Mouse (Mus musculus): Measurements from ENCODE around the gene Smoc1. TPM values are rescaled to one million over a fixed set of nuclear protein-coding genes. Genes with fewer than 3 reads are reported as not detected.

The Smoc1 gene
- polyA plus RNA-seq, 1 experiment from 2014 or later, result 14.7 TPM

DNA sequence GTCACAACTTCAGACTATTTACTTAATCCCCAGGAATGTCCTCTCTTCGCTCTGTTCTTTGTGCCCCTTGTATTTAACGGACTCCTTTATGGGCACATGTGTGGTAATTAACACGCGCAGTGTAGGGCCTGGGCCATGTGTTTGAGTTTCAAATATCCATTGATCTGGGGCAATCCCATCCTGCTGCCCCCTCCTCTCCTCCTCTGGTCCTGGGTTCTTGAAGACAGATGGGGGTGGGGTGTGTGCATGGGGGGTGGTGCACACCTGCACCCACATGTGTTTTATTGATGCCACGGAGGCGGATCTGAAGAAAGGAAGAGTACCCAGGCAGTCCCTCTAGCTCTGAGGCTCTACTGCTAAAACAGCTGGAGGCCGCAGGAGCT, 114.7 kb downstream of the Smoc1 start:
- WGBS, result 16% methylated on average over 7 of the region's 7 CpGs
- no peak overlapping the region for H3K27ac ChIP-seq
- H3K9ac ChIP-seq, result no peak overlapping the region
- H3K4me3 ChIP-seq, result no peak overlapping the region
- ATAC-seq (ENCODE audit: low FRiP score, low read depth), result peak; percentile 23
- no peaks in the 10 kb centered on the region for H3K9me3 ChIP-seq
- H3K4me2 ChIP-seq (replicated peaks), result no peak overlapping the region
- H3K27me3 ChIP-seq (replicated peaks), result no peaks in the 10 kb centered on the region
- H3K4me1 ChIP-seq, result peaks cover 16% of the 10 kb centered on the region
- H3K36me3 ChIP-seq, result no peaks in the 10 kb centered on the region

DNA sequence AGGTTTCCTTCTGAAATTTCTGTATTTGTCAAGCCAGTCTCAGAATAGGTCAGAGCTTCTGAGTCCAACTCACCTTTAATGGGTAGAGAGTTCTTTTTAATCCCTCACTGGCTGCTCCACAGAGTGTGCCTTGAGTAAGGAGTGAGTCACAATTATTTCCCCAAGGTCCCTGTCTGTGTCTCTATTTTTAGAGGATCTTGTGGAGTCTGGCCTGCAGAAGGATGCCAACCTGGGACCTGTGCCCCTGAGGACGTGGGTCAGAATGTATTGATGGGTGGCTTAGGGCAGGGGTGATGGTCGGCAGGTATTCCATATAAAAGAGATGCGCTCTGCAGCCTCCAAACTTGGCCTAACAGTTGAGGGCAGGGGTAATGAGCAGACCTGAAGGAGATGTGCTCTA, 115.6 kb downstream of the Smoc1 start:
- H3K27me3 ChIP-seq (replicated peaks), result no peaks in the 10 kb centered on the region

DNA sequence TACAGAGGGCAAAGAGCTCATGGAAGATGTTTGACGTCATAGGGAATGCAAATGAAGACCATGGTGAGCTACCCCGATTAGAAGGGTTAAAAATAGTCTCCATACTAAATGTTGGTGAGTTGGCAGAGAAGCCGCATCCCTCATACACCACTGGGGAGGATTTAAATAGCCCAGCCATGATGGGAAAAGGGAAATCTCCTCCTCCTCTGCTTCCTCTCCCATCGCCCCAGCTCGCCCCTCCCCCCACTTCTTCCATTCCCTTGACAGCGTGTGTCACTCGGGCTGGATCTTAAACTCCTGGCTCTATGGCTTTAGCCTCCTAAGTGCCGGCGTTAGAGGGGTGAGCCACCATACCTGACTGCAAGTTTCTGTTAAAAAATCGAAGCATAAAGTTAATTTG, 117.6 kb downstream of the Smoc1 start:
- 61% methylated on average over 10 of the region's 10 CpGs for WGBS
- Histone ChIP-seq H3K9me3 (no peaks in the 10 kb centered on the region), H3K4me3 (no peak overlapping the region), H3K27ac (no peak overlapping the region), H3K4me1 (peaks cover 21% of the 10 kb centered on the region), H3K9ac (no peak overlapping the region), H3K4me2 (replicated peaks) (no peak overlapping the region), H3K27me3 (replicated peaks) (no peaks in the 10 kb centered on the region), H3K36me3 (no peaks in the 10 kb centered on the region)
- ATAC-seq (ENCODE audit: low FRiP score, low read depth), result no peak

More for the DNA sequence above, 115.6 kb downstream of the Smoc1 start:
- H3K4me1 ChIP-seq, result peaks cover 21% of the 10 kb centered on the region
- no peak overlapping the region for H3K27ac ChIP-seq
- H3K4me3 ChIP-seq, result no peak overlapping the region
- no peak overlapping the region for H3K9ac ChIP-seq
- no peak for ATAC-seq (ENCODE audit: low FRiP score, low read depth)
- no peaks in the 10 kb centered on the region for H3K36me3 ChIP-seq
- 90% methylated on average over 3 of the region's 3 CpGs for WGBS
- H3K4me2 ChIP-seq (replicated peaks), result no peak overlapping the region
- no peaks in the 10 kb centered on the region for H3K9me3 ChIP-seq

DNA sequence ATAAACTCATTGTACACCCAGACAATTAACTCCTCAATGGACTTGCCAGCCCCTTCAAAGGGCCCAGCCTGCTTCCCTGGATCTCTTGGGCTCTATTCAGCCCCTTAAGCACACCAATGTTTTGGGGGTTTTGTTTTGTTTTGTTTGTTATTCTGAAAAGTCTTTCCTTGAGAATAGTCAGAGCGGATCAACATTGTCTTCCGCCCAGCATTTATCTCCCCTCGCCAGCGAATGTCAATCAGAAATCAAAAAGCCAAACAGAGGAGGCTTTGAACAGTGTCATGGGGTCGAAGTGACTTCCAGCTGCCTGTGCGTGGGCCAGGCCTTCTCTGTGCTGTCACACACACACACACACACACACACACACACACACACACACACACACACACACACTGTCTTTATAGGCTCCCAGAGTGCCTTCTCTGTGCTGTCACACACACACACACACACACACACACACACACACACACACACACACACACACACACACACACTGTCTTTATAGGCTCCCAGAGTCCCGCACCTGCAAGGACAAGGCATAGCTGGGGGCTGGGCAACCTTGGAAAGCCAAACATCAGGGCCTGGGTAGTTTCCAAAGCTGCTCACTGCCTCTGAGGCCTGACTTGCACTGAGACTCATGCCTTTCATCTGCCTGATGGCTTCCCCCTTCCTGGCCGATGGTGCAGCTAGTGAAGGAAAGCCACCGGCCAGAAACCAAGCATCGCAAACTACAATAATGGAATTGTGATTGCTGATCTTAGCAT, 120.0 kb downstream of the Smoc1 start:
- Histone ChIP-seq H3K27ac (no peak overlapping the region), H3K4me1 (peaks cover 11% of the 10 kb centered on the region; the same call in 1 of the 2 replicates), H3K9me3 (no peaks in the 10 kb centered on the region), H3K4me2 (replicated peaks) (0 out of 2 replicates have a peak overlapping the region, but pooled peaks have one; percentile 1), H3K9ac (no peak overlapping the region), H3K36me3 (no peaks in the 10 kb centered on the region), H3K4me3 (no peak overlapping the region), H3K27me3 (replicated peaks) (no peaks in the 10 kb centered on the region)
- ATAC-seq (ENCODE audit: low FRiP score, low read depth), result peak; percentile 72
- WGBS, result 26% methylated on average over 10 of the region's 10 CpGs

DNA sequence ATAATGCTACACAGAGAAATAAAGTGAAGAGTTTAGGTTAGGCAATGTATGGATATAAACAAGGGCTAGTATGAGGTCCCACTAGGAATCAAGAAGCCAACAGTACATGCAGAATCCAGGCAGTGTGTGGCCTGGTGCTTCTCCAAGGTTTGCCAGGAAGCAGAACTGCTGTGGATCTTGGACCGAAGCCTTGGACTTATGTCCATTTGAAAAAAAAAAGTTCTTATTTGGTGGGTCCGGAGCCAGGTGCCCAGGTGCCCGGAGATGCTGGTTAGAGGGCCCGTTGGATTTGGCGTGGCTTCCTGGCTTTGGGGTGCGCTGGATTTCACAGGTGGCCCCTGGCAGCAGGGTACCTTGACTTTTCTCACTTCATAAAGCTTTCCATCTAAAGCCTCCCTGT, 121.3 kb downstream of the Smoc1 start:
- no peak overlapping the region for H3K4me3 ChIP-seq
- no peak overlapping the region for H3K9ac ChIP-seq
- no peaks in the 10 kb centered on the region for H3K36me3 ChIP-seq
- no peak for ATAC-seq (ENCODE audit: low FRiP score, low read depth)
- no peak overlapping the region for H3K4me2 ChIP-seq (replicated peaks)
- no peaks in the 10 kb centered on the region for H3K9me3 ChIP-seq
- no peak overlapping the region for H3K27ac ChIP-seq
- H3K4me1 ChIP-seq, result peaks cover 8% of the 10 kb centered on the region; the same call in 1 of the 2 replicates
- no peaks in the 10 kb centered on the region for H3K27me3 ChIP-seq (replicated peaks)
- WGBS, result 96% methylated on average over 6 of the region's 6 CpGs

DNA sequence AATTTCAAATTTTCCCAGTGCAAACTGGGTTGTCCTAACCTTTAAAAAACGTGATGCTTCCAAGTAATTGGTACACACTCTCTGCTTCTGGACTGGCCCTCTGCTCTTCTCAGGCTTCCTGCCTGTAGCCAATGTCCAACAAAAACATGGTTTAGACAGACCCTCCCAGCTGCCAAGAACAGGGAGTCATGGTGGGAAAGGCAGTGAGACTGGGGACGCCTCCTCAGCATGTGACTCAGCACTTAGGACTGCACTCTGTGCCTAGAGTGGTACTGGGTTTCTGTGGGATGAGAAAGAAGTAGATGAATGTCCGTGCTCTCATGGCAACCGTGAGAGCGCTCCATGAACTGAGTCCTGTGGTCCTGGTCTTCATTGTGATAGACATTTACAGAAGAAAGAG, 124.3 kb downstream of the Smoc1 start:
- no peaks in the 10 kb centered on the region for H3K9me3 ChIP-seq
- H3K27ac ChIP-seq, result no peak overlapping the region
- no peak overlapping the region for H3K4me3 ChIP-seq
- H3K4me2 ChIP-seq (replicated peaks), result no peak overlapping the region
- peaks cover 8% of the 10 kb centered on the region; the same call in 1 of the 2 replicates for H3K4me1 ChIP-seq
- 0 out of 2 replicates have a peak, but pooled peaks cover 3% of the 10 kb centered on the region for H3K36me3 ChIP-seq
- H3K27me3 ChIP-seq (replicated peaks), result no peaks in the 10 kb centered on the region
- no peak overlapping the region for H3K9ac ChIP-seq
- ATAC-seq (ENCODE audit: low FRiP score, low read depth), result no peak
- 83% methylated on average over 5 of the region's 5 CpGs for WGBS

DNA sequence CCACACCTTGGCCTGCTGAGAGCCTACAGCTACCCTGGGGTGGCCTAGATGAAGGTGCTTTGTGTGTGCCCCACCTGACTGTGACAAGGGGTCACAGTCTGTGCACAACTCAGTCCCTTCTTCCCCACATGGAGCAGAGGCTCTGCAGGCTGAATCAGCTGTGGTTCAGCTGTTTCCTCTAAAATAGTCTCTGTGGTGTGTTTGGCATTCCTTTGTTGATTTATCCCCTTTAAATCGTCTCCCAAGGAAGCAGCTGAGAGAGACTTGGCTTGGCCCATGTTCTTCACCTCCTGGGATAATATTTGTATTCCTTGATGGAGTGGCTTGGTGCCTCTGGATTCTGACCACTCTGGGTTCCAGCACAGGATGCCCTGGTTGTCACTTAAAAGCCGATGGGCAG, 125.5 kb downstream of the Smoc1 start:
- no peak overlapping the region for H3K27ac ChIP-seq
- ATAC-seq (ENCODE audit: low FRiP score, low read depth), result no peak
- H3K9ac ChIP-seq, result no peak overlapping the region
- H3K4me3 ChIP-seq, result no peak overlapping the region
- H3K36me3 ChIP-seq, result 0 out of 2 replicates have a peak, but pooled peaks cover 3% of the 10 kb centered on the region
- WGBS, result 66% methylated on average over 2 of the region's 2 CpGs
- H3K9me3 ChIP-seq, result no peaks in the 10 kb centered on the region
- H3K4me1 ChIP-seq, result no peaks in the 10 kb centered on the region
- no peak overlapping the region for H3K4me2 ChIP-seq (replicated peaks)
- no peaks in the 10 kb centered on the region for H3K27me3 ChIP-seq (replicated peaks)

DNA sequence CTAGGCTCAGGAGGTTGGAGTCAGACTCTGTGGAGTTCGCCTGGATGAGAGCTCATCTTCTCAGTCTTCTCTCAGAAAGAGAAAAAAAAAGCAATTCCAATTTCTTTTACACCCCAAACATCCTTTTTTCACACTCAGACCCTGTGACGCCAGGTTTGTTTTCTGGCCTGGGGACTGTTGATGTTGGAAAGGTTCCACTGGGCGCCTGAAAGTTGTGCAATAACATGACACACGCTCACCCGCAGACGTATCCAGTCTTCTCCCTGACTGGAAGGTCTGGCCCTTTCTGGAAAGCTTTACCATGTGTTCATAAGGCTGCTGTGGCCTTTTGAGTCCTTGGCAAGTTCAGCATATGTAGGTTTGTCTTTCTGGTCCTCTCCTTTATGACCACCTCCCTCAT, 129.1 kb downstream of the Smoc1 start:
- no peaks in the 10 kb centered on the region for H3K4me1 ChIP-seq
- WGBS, result 84% methylated on average over 6 of the region's 6 CpGs

DNA sequence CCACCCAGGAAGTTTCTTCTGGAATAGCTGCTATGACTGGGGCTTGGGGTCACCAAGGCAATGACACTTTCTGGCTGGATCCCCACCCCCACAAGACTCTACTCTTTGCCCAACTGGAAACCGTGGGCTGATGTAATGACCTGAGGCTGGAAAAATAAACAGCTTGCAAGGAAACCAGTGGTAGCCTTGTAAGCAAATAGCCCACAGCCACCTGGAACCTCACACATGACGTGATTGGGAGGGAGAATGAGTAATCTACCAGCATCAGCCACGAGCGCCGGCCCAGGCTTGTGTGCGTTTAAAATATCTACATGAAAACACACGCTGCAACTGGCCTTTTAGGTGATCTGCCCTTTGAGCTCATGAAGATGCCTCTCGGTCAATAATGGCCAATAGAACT, 130.2 kb downstream of the Smoc1 start:
- no peaks in the 10 kb centered on the region for H3K9me3 ChIP-seq
- no peak for ATAC-seq (ENCODE audit: low FRiP score, low read depth)

More for the DNA sequence above, 129.1 kb downstream of the Smoc1 start:
- Histone ChIP-seq H3K9ac (no peak overlapping the region), H3K27me3 (replicated peaks) (no peaks in the 10 kb centered on the region), H3K4me3 (no peak overlapping the region), H3K9me3 (no peaks in the 10 kb centered on the region), H3K36me3 (0 out of 2 replicates have a peak, but pooled peaks cover 3% of the 10 kb centered on the region), H3K4me2 (replicated peaks) (no peak overlapping the region), H3K27ac (no peak overlapping the region)
- no peak for ATAC-seq (ENCODE audit: low FRiP score, low read depth)

DNA sequence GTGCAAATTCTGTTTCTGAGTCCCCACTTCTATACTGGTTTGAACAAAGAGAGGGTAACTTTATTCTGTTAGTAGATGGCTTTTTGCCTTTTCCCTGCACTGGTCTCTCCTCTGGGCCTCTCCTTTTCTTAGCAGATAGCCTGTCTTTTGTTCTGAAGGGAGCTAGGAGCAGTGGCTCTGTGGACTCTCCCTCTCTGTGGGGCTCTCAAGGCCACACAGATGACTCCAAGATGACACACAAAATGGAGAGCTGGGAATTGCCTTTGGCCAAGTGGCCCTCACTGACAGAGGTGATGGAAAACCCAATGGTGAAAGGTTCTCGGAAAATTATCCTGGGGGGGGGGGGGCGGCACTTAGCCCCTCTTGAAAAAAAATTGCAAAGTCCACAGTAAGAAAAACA, 133.3 kb downstream of the Smoc1 start:
- H3K4me1 ChIP-seq, result no peaks in the 10 kb centered on the region; the same call in 1 of the 2 replicates
- H3K27me3 ChIP-seq (replicated peaks), result 0 out of 2 replicates have a peak, but pooled peaks cover 12% of the 10 kb centered on the region
- no peak overlapping the region for H3K4me3 ChIP-seq
- H3K27ac ChIP-seq, result no peak overlapping the region
- no peak overlapping the region for H3K4me2 ChIP-seq (replicated peaks)
- H3K36me3 ChIP-seq, result 0 out of 2 replicates have a peak, but pooled peaks cover 2% of the 10 kb centered on the region
- H3K9me3 ChIP-seq, result no peaks in the 10 kb centered on the region
- no peak for ATAC-seq (ENCODE audit: low FRiP score, low read depth)
- 41% methylated on average over 2 of the region's 2 CpGs for WGBS
- H3K9ac ChIP-seq, result no peak overlapping the region

More for the DNA sequence above, 130.2 kb downstream of the Smoc1 start:
- H3K4me3 ChIP-seq, result no peak overlapping the region
- WGBS, result 80% methylated on average over 8 of the region's 8 CpGs
- 0 out of 2 replicates have a peak, but pooled peaks cover 1% of the 10 kb centered on the region for H3K27me3 ChIP-seq (replicated peaks)
- H3K9ac ChIP-seq, result no peak overlapping the region
- H3K27ac ChIP-seq, result no peak overlapping the region
- 0 out of 2 replicates have a peak, but pooled peaks cover 3% of the 10 kb centered on the region for H3K36me3 ChIP-seq
- H3K4me1 ChIP-seq, result no peaks in the 10 kb centered on the region
- no peak overlapping the region for H3K4me2 ChIP-seq (replicated peaks)

DNA sequence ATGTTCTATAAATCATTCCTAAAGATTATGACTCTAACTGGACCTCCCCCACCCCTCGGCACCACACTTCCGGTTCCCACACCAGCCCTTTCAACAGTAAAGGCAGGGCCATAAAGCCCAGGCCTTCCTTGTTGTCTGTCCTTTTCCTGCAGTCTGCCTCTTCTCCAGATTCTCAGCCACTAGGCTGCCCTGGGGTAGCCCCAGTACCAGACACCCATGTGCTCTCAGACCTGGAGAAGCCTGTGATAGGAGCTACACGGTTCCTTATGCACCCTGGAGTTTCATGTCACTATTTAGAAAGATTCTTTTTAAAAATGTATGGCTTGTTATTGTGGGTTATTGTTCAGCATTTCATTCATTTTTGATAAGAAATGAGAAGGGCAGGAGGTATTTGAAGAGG, 133.8 kb downstream of the Smoc1 start:
- Histone ChIP-seq H3K27ac (no peak overlapping the region), H3K9me3 (no peaks in the 10 kb centered on the region), H3K9ac (no peak overlapping the region), H3K36me3 (no peaks in the 10 kb centered on the region), H3K4me2 (replicated peaks) (no peak overlapping the region), H3K4me1 (no peaks in the 10 kb centered on the region; the same call in 1 of the 2 replicates), H3K4me3 (no peak overlapping the region), H3K27me3 (replicated peaks) (0 out of 2 replicates have a peak, but pooled peaks cover 12% of the 10 kb centered on the region)
- no peak for ATAC-seq (ENCODE audit: low FRiP score, low read depth)
- WGBS, result 33% methylated on average over 3 of the region's 3 CpGs

DNA sequence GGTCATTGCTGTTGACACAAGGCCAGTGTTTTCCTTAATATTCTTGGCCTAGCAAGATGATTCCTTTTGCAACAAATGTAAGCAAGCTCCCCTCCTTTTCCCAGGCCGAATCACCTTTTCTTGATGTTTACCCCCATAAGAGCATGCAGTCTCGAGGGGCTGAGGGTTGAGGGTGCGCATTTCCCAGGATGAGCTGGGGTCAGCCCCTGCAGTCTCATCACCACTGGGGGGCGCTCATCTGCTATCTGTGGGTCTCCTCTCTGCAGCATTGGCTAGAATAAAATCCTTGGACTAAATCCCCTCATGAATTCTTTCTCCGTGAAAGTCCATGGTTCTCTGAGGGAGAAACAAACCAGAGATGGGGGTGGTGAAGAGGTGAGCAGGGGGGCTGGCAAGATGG, 134.2 kb downstream of the Smoc1 start:
- H3K9me3 ChIP-seq, result no peaks in the 10 kb centered on the region
- no peak for ATAC-seq (ENCODE audit: low FRiP score, low read depth)
- H3K36me3 ChIP-seq, result no peaks in the 10 kb centered on the region
- H3K27ac ChIP-seq, result no peak overlapping the region
- H3K4me2 ChIP-seq (replicated peaks), result no peak overlapping the region
- WGBS, result 64% methylated on average over 5 of the region's 5 CpGs
- peaks cover 3% of the 10 kb centered on the region for H3K4me1 ChIP-seq
- H3K4me3 ChIP-seq, result no peak overlapping the region
- H3K27me3 ChIP-seq (replicated peaks), result 0 out of 2 replicates have a peak, but pooled peaks cover 12% of the 10 kb centered on the region
- H3K9ac ChIP-seq, result no peak overlapping the region
